ENCODE assay signal across 23 mouse cellular contexts in the genomic region with DNA sequence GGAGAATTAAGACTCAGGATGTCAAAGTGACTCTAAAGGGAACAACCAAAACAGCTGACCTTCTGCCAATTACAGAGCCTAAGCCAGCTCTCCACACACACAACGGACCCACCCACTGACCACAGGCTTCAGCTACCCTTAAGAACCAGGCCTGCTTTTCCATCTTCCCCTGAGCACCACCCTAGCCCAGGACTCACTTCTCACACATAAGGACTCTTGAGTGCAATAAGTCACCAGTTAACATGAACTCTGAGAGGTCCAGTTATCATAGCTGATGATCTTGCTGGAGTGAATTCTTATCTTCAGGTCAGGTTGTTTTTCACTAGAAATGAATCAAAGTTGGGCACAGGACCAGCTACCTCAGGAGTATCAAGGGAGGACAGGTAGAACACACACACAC. TPM values are rescaled to one million over a fixed set of nuclear protein-coding genes. Genes with fewer than 3 reads are reported as not detected.
DNase-seq lines count a peak whose midpoint lies in the region; ATAC-seq and TF ChIP-seq lines count a peak whose summit lies in the region.
"Had no signal": no experiment of that assay in that cellular context is flagged by ENCODE, and none has a peak within 500 bp of the region (broad histone marks: within the 10 kb centered on the region; RNA-seq: fewer than 3 reads in every experiment).

No protein-coding gene starts in this region.

- no peak; the same call in 1 of the 2 replicates for TF ChIP-seq EP300 in lung, postnatal 0 days (IDR thresholded peaks at IDR 0.05)

- H3K4me2 ChIP-seq in lung, embryonic 16.5 days (ENCODE audit: low read depth, low read length) = no peak overlapping the region
- no peak overlapping the region for H3K4me2 ChIP-seq in lung, postnatal 0 days (replicated peaks; ENCODE audit: low read depth, low read length)
- no peak overlapping the region for H3K4me2 ChIP-seq in heart, embryonic 12.5 days
- H3K4me2 ChIP-seq: embryonic facial prominence, embryonic 13.5 days; embryonic facial prominence, embryonic 15.5 days; forebrain, embryonic 12.5 days had no signal

- no peaks in the 10 kb centered on the region for H3K36me3 ChIP-seq in lung, embryonic 16.5 days (ENCODE audit: control insufficient read depth, insufficient read depth, low read length)
- H3K36me3 ChIP-seq in lung, postnatal 0 days (ENCODE audit: insufficient read depth, low read length) = no peaks in the 10 kb centered on the region
- H3K36me3 ChIP-seq in heart, embryonic 12.5 days = no peaks in the 10 kb centered on the region
- H3K36me3 ChIP-seq: embryonic facial prominence, embryonic 13.5 days; embryonic facial prominence, embryonic 15.5 days; forebrain, embryonic 10.5 days; forebrain, embryonic 12.5 days had no signal

- no peaks in the 10 kb centered on the region for H3K27me3 ChIP-seq in lung, embryonic 16.5 days (ENCODE audit: control insufficient read depth, insufficient read depth, low read depth, low read length)
- no peaks in the 10 kb centered on the region for H3K27me3 ChIP-seq in lung, postnatal 0 days (replicated peaks; ENCODE audit: insufficient read depth, low read length)
- no peaks in the 10 kb centered on the region for H3K27me3 ChIP-seq in heart, embryonic 12.5 days (replicated peaks)
- H3K27me3 ChIP-seq: embryonic facial prominence, embryonic 13.5 days; embryonic facial prominence, embryonic 15.5 days; forebrain, embryonic 12.5 days had no signal

- no peak for DNase-seq in lung, postnatal 14 days
- DNase-seq in lung, postnatal 0 days (ENCODE audit: low spot score) = peak; percentile 85
- DNase-seq in lung, postnatal 10 days = peak; percentile 36
- peak; percentile 45 for DNase-seq in lung, postnatal 36 days
- no peak for DNase-seq in thymus, postnatal 4 days
- DNase-seq: adrenal gland, adult 2 months; adrenal gland, postnatal 10 days; adrenal gland, postnatal 25 days; cerebellum, adult 11 months; cerebellum, adult 18-20 months; cerebellum, adult 8-10 months; cerebellum, adult 9-11 months; cerebellum, postnatal 14 days; cerebellum, postnatal 36 days; embryo, embryonic 11 days had no signal

- peak; percentile 51; the same call in 1 of the 2 replicates for ATAC-seq in lung, embryonic 16.5 days (ENCODE audit: low read depth)
- ATAC-seq in lung, postnatal 0 days = peak; percentile 94
- no peak for ATAC-seq in heart, embryonic 12.5 days (ENCODE audit: insufficient number of reproducible peaks, low FRiP score)
- ATAC-seq: forebrain, embryonic 14.5 days had no signal

- H3K4me3 ChIP-seq in lung, embryonic 16.5 days (ENCODE audit: low read length) = no peak overlapping the region
- no peak overlapping the region for H3K4me3 ChIP-seq in lung, postnatal 0 days (ENCODE audit: low read depth, low read length)
- H3K4me3 ChIP-seq in heart, embryonic 12.5 days = no peak overlapping the region
- H3K4me3 ChIP-seq: embryonic facial prominence, embryonic 13.5 days; embryonic facial prominence, embryonic 15.5 days; erythroblast, embryonic 14.5 days; forebrain, embryonic 10.5 days; forebrain, embryonic 12.5 days had no signal

- TF ChIP-seq CTCF in lung, postnatal 0 days (IDR thresholded peaks at IDR 0.05) = no peak

- no peak overlapping the region for H3K27ac ChIP-seq in lung, embryonic 16.5 days (ENCODE audit: low read length)
- H3K27ac ChIP-seq in lung, postnatal 0 days (ENCODE audit: low read length) = no peak overlapping the region
- H3K27ac ChIP-seq in heart, embryonic 12.5 days (ENCODE audit: poor library complexity, severe bottlenecking) = no peak overlapping the region
- H3K27ac ChIP-seq: embryonic facial prominence, embryonic 13.5 days; embryonic facial prominence, embryonic 15.5 days; forebrain, embryonic 10.5 days; forebrain, embryonic 12.5 days had no signal

- 64% methylated on average over 1 of the region's 1 CpGs for WGBS in lung, embryonic 16.5 days
- WGBS in lung, postnatal 0 days = 54% methylated on average over 1 of the region's 1 CpGs
- 75% methylated on average over 1 of the region's 1 CpGs for WGBS in heart, embryonic 12.5 days

- no peaks in the 10 kb centered on the region; the same call in 1 of the 2 replicates for H3K9me3 ChIP-seq in lung, embryonic 16.5 days (ENCODE audit: control insufficient read depth, low read length)
- H3K9me3 ChIP-seq in lung, postnatal 0 days (ENCODE audit: low read length) = no peaks in the 10 kb centered on the region
- 0 out of 2 replicates have a peak, but pooled peaks cover 3% of the 10 kb centered on the region for H3K9me3 ChIP-seq in heart, embryonic 12.5 days (replicated peaks)
- H3K9me3 ChIP-seq: embryonic facial prominence, embryonic 13.5 days; embryonic facial prominence, embryonic 15.5 days; forebrain, embryonic 10.5 days; forebrain, embryonic 12.5 days had no signal

- no peaks in the 10 kb centered on the region for H3K4me1 ChIP-seq in lung, embryonic 16.5 days (replicated peaks; ENCODE audit: control insufficient read depth, insufficient read depth, low read length)
- no peaks in the 10 kb centered on the region for H3K4me1 ChIP-seq in lung, postnatal 0 days (ENCODE audit: insufficient read depth, low read depth, low read length)
- no peaks in the 10 kb centered on the region for H3K4me1 ChIP-seq in heart, embryonic 12.5 days (replicated peaks)
- H3K4me1 ChIP-seq: embryonic facial prominence, embryonic 13.5 days; embryonic facial prominence, embryonic 15.5 days had no signal

- H3K9ac ChIP-seq in lung, embryonic 16.5 days (ENCODE audit: low read length) = no peak overlapping the region
- H3K9ac ChIP-seq in lung, postnatal 0 days (replicated peaks; ENCODE audit: low read depth) = no peak overlapping the region
- H3K9ac ChIP-seq in heart, embryonic 12.5 days = no peak overlapping the region
- H3K9ac ChIP-seq: embryonic facial prominence, embryonic 13.5 days; embryonic facial prominence, embryonic 15.5 days; forebrain, embryonic 12.5 days had no signal

RNA-seq across cellular contexts. Expression of a gene that starts 23.6 kb away (rescaled TPM):
- polyA plus RNA-seq in lung, embryonic 16.5 days (2015; fragmentation: Nextera tagmentation; extraction: Ambion mirVana) = 8.5 and 8.8 TPM in 2 replicates
- polyA plus RNA-seq in lung, postnatal 0 days (2015; fragmentation: Nextera tagmentation; extraction: Ambion mirVana) = 9.9 and 14.5 TPM in 2 replicates
- polyA plus RNA-seq in heart, embryonic 12.5 days (2016; fragmentation: Nextera tagmentation; extraction: Ambion mirVana) = not detected in 2 replicates
- polyA plus RNA-seq: adrenal gland, adult 2 months; erythroblast, embryonic 14.5 days; forebrain, embryonic 14.5 days had no signal

Comparison
In these comparisons a context has a peak if more than half of its experiments do, and no peak if none do; other contexts are left out.
1. DNase-seq: peak in lung, postnatal 0 days (single experiment), lung, postnatal 10 days (single experiment) and lung, postnatal 36 days (single experiment); none in lung, postnatal 14 days (single experiment) and thymus, postnatal 4 days (single experiment).